Mouse (Mus musculus): ENCODE measurements at regions not wholly inside any gene's neighbourhood (a gene's known extent, or its start where the extent isn't known, plus 50 kb on each side); places are given as distances from the start of the nearest gene placed in this dataset.

GRCm38 (mm10) chr3:52756006-52756405, 261.0 kb downstream of the Cog6 start:
- no peak for DNase-seq

GRCm38 (mm10) chr3:52754978-52755377, 262.1 kb downstream of the Cog6 start:
- DNase-seq: no peak

GRCm38 (mm10) chr3:52754401-52754800, 262.6 kb downstream of the Cog6 start:
- DNase-seq: no peak

GRCm38 (mm10) chr3:52746917-52747316, 270.1 kb downstream of the Cog6 start:
- DNase-seq: no peak

- DNase-seq: no peak
These were observed 272.7 kb downstream of the Cog6 start for GRCm38 (mm10) chr3:52744334-52744733.

- DNase-seq: no peak
These were observed 276.5 kb downstream of the Cog6 start for GRCm38 (mm10) chr3:52740466-52741026.

- DNase-seq: no peak
These were observed 277.5 kb downstream of the Cog6 start for GRCm38 (mm10) chr3:52739526-52739925.

GRCm38 (mm10) chr3:52738386-52738785, 278.7 kb downstream of the Cog6 start:
- DNase-seq: no peak

- DNase-seq: no peak
These were observed 281.1 kb downstream of the Cog6 start for GRCm38 (mm10) chr3:52735939-52736338.

- no peak for DNase-seq
These were observed 285.1 kb downstream of the Cog6 start for GRCm38 (mm10) chr3:52731941-52732340.

- DNase-seq: no peak
These were observed 285.5 kb downstream of the Cog6 start for GRCm38 (mm10) chr3:52731491-52731890.

GRCm38 (mm10) chr3:52729731-52730130, 287.3 kb downstream of the Cog6 start:
- no peak for DNase-seq

- no peak for DNase-seq
These were observed 288.2 kb downstream of the Cog6 start for GRCm38 (mm10) chr3:52728860-52729259.

- no peak for DNase-seq
These were observed 288.6 kb downstream of the Cog6 start for GRCm38 (mm10) chr3:52728426-52728825.

- DNase-seq: no peak
These were observed 292.7 kb downstream of the Cog6 start for GRCm38 (mm10) chr3:52724354-52724753.

- DNase-seq: no peak
These were observed 294.1 kb downstream of the Cog6 start for GRCm38 (mm10) chr3:52722946-52723345.

- DNase-seq: no peak
These were observed 297.9 kb downstream of the Cog6 start for GRCm38 (mm10) chr3:52719181-52719580.

- no peak for DNase-seq
These were observed 299.7 kb downstream of the Cog6 start for GRCm38 (mm10) chr3:52717324-52717723.

- DNase-seq: peak; percentile 41
These were observed 304.9 kb downstream of the Cog6 start for GRCm38 (mm10) chr3:52712151-52712550.

- no peak for DNase-seq
These were observed 305.9 kb downstream of the Cog6 start for GRCm38 (mm10) chr3:52711133-52711532.

GRCm38 (mm10) chr3:52708746-52709145, 308.3 kb downstream of the Cog6 start:
- DNase-seq: no peak

- DNase-seq: no peak
These were observed 308.7 kb downstream of the Cog6 start for GRCm38 (mm10) chr3:52708301-52708700.

- no peak for DNase-seq
These were observed 310.4 kb downstream of the Cog6 start for GRCm38 (mm10) chr3:52706626-52707025.

- DNase-seq: no peak
These were observed 313.3 kb downstream of the Cog6 start for GRCm38 (mm10) chr3:52703751-52704150.

- no peak for DNase-seq
These were observed 314.1 kb downstream of the Cog6 start for GRCm38 (mm10) chr3:52702962-52703361.

Data from gastrocnemius, postnatal 25 days (tissue).